Mouse (Mus musculus): ENCODE data around the gene Myt1l. TPM values are rescaled to one million over a fixed set of nuclear protein-coding genes. Genes with fewer than 3 reads are reported as not detected.

The Myt1l gene
- total and polyA plus RNA-seq, 2 experiments from 2014 or later, result 68.6 to 173 TPM

DNA sequence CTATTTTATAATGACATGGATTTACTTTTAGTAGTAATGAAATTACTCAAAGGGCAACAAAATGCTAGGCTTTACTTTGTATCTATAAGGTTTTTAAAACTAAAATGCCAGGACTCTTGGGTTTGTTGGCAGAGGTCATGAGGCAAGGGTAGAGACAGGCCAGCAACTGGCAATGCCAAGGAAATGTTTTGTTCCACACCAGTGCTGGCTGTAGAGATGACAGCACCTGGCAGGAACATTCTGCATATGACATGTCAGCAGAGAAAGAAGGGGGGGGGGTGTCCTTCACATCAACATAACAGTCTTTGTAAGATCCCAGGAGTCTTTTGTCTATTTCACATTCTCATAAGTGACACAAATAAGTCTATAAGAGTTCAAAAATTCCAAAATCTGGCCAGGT lies 302.4 kb downstream of the Myt1l start:
- Histone ChIP-seq H3K4me2 (ENCODE audit: low read depth, low read length) (no peak overlapping the region), H3K27me3 (ENCODE audit: insufficient read depth, low read length) (no peaks in the 10 kb centered on the region), H3K36me3 (ENCODE audit: insufficient read depth, low read length) (no peaks in the 10 kb centered on the region; the same call in 1 of the 2 replicates), H3K4me3 (ENCODE audit: low read length) (no peak overlapping the region), H3K27ac (no peak overlapping the region), H3K9me3 (ENCODE audit: low read length) (no peaks in the 10 kb centered on the region), H3K4me1 (ENCODE audit: insufficient read depth, low read length) (0 out of 2 replicates have a peak, but pooled peaks cover 5% of the 10 kb centered on the region), H3K9ac (replicated peaks; ENCODE audit: low read length) (no peak overlapping the region)
- ATAC-seq (no peak), DNase-seq (ENCODE audit: low spot score) (no peak)
- TF ChIP-seq CTCF (IDR thresholded peaks at IDR 0.05; ENCODE audit: low read depth), result no peak

DNA sequence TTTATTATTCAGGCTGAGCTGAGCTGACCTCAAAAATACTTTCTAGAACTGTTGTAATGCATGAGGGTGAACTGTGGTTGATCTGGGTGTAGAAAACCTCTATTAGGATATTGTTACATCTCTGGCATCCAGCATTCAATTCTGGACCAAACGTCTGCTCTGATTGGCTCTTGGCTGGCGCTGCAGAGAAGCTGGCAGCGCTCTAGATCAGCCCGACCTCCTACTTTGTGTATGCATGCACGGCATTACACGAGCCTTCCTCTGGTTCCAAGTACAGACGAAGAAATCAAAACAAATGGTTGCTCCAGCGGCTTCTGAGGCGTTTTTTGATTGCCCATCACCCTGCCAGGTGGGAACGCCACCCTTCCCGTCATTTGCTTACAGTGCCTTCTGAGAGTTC lies 303.2 kb downstream of the Myt1l start:
- Histone ChIP-seq H3K4me2 (ENCODE audit: low read depth, low read length) (no peak overlapping the region), H3K9ac (replicated peaks; ENCODE audit: low read length) (no peak overlapping the region), H3K36me3 (ENCODE audit: insufficient read depth, low read length) (no peaks in the 10 kb centered on the region; the same call in 1 of the 2 replicates), H3K4me3 (ENCODE audit: low read length) (no peak overlapping the region), H3K27ac (no peak overlapping the region), H3K9me3 (ENCODE audit: low read length) (no peaks in the 10 kb centered on the region), H3K4me1 (ENCODE audit: insufficient read depth, low read length) (peaks cover 9% of the 10 kb centered on the region; the same call in 1 of the 2 replicates), H3K27me3 (ENCODE audit: insufficient read depth, low read length) (no peaks in the 10 kb centered on the region)
- WGBS, result 66% methylated on average over 11 of the region's 11 CpGs
- DNase-seq (ENCODE audit: low spot score) (peak; percentile 23), ATAC-seq (no peak)
- TF ChIP-seq CTCF (IDR thresholded peaks at IDR 0.05; ENCODE audit: low read depth), result no peak

DNA sequence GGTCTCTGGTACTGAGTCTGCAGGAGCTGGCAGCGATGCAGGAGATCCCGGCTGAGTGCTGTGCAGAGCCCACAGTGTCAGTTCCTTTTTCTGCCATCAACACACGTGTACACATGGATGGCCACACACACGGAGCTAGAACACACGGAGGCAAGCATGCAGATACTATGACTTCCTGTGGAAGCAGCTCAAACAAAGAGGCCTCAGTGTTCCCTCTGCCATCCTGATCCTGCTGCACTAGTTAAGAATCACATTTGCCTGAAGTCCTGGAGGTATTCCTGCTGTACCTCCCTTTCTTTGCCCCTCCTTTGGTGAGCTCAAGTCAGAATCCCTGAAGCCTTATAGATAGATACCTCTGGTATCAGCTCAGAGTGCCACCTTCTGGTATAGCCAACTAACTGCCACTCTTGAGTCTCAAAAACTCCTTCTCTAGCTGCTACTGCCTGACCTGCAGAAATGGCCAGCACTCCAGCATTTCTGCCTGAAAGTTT lies 309.2 kb downstream of the Myt1l start:
- DNase-seq (ENCODE audit: low spot score) (peak; percentile 87), ATAC-seq (peak; percentile 89)
- Histone ChIP-seq H3K27me3 (ENCODE audit: insufficient read depth, low read length) (no peaks in the 10 kb centered on the region), H3K4me2 (ENCODE audit: low read depth, low read length) (no peak overlapping the region), H3K36me3 (ENCODE audit: insufficient read depth, low read length) (peaks cover 12% of the 10 kb centered on the region; the same call in 1 of the 2 replicates), H3K9me3 (ENCODE audit: low read length) (no peaks in the 10 kb centered on the region), H3K4me3 (ENCODE audit: low read length) (no peak overlapping the region), H3K27ac (peak overlapping the region; percentile 17; the same call in 1 of the 2 replicates), H3K9ac (replicated peaks; ENCODE audit: low read length) (no peak overlapping the region), H3K4me1 (ENCODE audit: insufficient read depth, low read length) (peaks cover 15% of the 10 kb centered on the region)
- WGBS, result 40% methylated on average over 5 of the region's 5 CpGs
- TF ChIP-seq CTCF (IDR thresholded peaks at IDR 0.05; ENCODE audit: low read depth), result peak; percentile 83

DNA sequence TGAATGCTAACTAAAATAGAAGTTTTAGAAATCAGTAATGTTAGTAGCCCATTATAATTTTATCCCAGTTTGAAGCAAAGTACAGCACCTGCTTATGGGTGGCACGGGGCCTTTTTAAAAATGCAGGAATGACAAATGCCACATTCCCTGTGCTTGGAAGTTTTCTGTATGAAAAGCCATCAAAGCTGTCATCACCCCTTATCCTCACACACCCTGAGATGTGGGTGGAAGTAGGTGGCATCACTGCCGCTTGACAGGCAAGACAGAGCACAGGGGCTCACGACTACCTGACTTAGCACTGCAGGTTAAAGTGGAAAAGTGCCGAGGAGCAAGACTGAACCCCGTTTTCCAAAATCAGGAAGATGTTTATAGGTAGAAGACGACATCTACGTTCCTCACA lies 310.2 kb downstream of the Myt1l start:
- Histone ChIP-seq H3K27ac (no peak overlapping the region), H3K4me3 (ENCODE audit: low read length) (no peak overlapping the region), H3K9ac (replicated peaks; ENCODE audit: low read length) (no peak overlapping the region), H3K4me1 (ENCODE audit: insufficient read depth, low read length) (peaks cover 15% of the 10 kb centered on the region), H3K9me3 (ENCODE audit: low read length) (no peaks in the 10 kb centered on the region), H3K27me3 (ENCODE audit: insufficient read depth, low read length) (no peaks in the 10 kb centered on the region), H3K36me3 (ENCODE audit: insufficient read depth, low read length) (peaks cover 19% of the 10 kb centered on the region; the same call in 1 of the 2 replicates), H3K4me2 (ENCODE audit: low read depth, low read length) (no peak overlapping the region)
- 93% methylated on average over 7 of the region's 7 CpGs for WGBS
- ATAC-seq, result no peak
- TF ChIP-seq CTCF (IDR thresholded peaks at IDR 0.05; ENCODE audit: low read depth), result no peak
- no peak for DNase-seq (ENCODE audit: low spot score)

DNA sequence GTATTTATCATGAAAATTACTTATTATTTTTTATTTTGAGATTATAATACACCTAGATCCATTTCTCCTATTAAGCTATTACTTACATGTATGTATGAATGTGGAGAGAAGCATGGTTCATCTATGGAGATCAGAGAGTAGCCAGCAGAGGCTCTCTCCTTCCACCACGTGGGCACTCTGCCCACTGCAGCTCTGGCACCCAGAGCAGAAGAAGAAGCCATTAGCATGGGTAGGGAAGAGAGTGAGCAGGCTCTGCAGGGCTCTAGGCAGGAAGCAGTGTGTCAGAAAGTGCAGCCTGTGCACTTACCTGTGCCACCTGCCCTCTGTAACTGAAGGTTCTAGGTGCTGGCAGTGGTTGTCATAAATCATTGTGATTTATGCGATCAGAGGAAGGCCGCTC lies 321.8 kb downstream of the Myt1l start:
- Histone ChIP-seq H3K9ac (replicated peaks; ENCODE audit: low read length) (no peak overlapping the region), H3K4me2 (ENCODE audit: low read depth, low read length) (no peak overlapping the region), H3K4me3 (ENCODE audit: low read length) (no peak overlapping the region), H3K27ac (no peak overlapping the region), H3K9me3 (ENCODE audit: low read length) (no peaks in the 10 kb centered on the region), H3K36me3 (ENCODE audit: insufficient read depth, low read length) (peaks cover 5% of the 10 kb centered on the region), H3K4me1 (ENCODE audit: insufficient read depth, low read length) (no peaks in the 10 kb centered on the region), H3K27me3 (ENCODE audit: insufficient read depth, low read length) (no peaks in the 10 kb centered on the region)
- ATAC-seq (0 out of 2 replicates have a peak, but pooled peaks have one; percentile 36), DNase-seq (ENCODE audit: low spot score) (peak; percentile 42)
- peak; percentile 40 for TF ChIP-seq CTCF (IDR thresholded peaks at IDR 0.05; ENCODE audit: low read depth)
- 81% methylated on average over 3 of the region's 3 CpGs for WGBS

DNA sequence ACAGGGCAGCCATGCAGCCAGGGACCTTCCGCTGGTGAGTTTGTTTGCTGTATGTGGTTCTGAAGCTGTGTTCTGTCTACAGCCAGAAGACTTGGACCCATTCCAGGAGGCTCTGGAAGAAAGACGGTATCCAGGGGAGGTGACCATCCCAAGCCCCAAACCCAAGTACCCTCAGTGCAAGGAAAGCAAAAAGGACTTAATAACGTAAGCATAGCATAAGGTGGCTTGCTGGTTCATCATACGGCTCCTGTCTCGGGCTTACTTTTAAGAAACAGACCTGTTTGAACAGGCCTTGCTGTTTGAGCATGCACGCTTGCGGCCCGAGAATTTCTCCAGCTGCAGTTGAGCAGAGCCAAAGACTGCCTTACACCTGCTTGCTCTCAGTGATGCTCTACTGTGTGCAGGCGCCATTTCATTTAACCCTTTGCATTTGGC lies 326.0 kb downstream of the Myt1l start:
- Histone ChIP-seq H3K27me3 (ENCODE audit: insufficient read depth, low read length) (no peaks in the 10 kb centered on the region), H3K36me3 (ENCODE audit: insufficient read depth, low read length) (peaks cover 9% of the 10 kb centered on the region; the same call in 1 of the 2 replicates), H3K9ac (replicated peaks; ENCODE audit: low read length) (no peak overlapping the region), H3K4me2 (ENCODE audit: low read depth, low read length) (no peak overlapping the region), H3K9me3 (ENCODE audit: low read length) (no peaks in the 10 kb centered on the region), H3K27ac (no peak overlapping the region), H3K4me3 (ENCODE audit: low read length) (no peak overlapping the region), H3K4me1 (ENCODE audit: insufficient read depth, low read length) (no peaks in the 10 kb centered on the region)
- WGBS, result 55% methylated on average over 9 of the region's 9 CpGs
- no peak for TF ChIP-seq CTCF (IDR thresholded peaks at IDR 0.05; ENCODE audit: low read depth)
- DNase-seq (ENCODE audit: low spot score) (peak; percentile 55), ATAC-seq (peak; percentile 21; the same call in 1 of the 2 replicates)

DNA sequence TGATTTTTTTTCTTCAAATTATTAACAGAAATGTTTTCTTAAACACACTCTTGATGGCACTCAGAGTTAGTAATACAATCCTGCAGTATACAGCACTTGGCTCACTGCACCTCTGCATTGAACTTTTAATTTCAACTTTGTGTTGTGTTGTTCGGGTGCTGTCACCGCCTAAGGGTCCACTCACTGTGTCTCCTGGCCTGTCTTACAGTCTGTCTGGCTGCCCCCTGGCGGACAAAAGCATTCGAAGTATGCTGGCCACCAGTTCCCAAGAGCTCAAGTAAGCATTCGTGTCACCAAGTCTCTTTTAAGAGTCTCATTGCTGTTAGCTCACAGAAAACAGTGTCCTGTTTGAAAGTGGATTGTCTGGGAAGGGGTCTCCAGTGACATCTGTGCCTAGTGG lies 326.8 kb downstream of the Myt1l start:
- ATAC-seq, result peak; percentile 58

More for the DNA sequence above, 326.8 kb downstream of the Myt1l start:
- Histone ChIP-seq H3K9me3 (ENCODE audit: low read length) (no peaks in the 10 kb centered on the region), H3K4me3 (ENCODE audit: low read length) (no peak overlapping the region), H3K27me3 (ENCODE audit: insufficient read depth, low read length) (no peaks in the 10 kb centered on the region), H3K36me3 (ENCODE audit: insufficient read depth, low read length) (peaks cover 9% of the 10 kb centered on the region; the same call in 1 of the 2 replicates), H3K4me1 (ENCODE audit: insufficient read depth, low read length) (no peaks in the 10 kb centered on the region), H3K9ac (replicated peaks; ENCODE audit: low read length) (no peak overlapping the region), H3K27ac (no peak overlapping the region), H3K4me2 (ENCODE audit: low read depth, low read length) (no peak overlapping the region)
- TF ChIP-seq CTCF (IDR thresholded peaks at IDR 0.05; ENCODE audit: low read depth), result peak; percentile 75
- WGBS, result 19% methylated on average over 5 of the region's 5 CpGs
- peak; percentile 81 for DNase-seq (ENCODE audit: low spot score)
